ENCODE assay signal across 19 mouse cellular contexts in the genomic region with DNA sequence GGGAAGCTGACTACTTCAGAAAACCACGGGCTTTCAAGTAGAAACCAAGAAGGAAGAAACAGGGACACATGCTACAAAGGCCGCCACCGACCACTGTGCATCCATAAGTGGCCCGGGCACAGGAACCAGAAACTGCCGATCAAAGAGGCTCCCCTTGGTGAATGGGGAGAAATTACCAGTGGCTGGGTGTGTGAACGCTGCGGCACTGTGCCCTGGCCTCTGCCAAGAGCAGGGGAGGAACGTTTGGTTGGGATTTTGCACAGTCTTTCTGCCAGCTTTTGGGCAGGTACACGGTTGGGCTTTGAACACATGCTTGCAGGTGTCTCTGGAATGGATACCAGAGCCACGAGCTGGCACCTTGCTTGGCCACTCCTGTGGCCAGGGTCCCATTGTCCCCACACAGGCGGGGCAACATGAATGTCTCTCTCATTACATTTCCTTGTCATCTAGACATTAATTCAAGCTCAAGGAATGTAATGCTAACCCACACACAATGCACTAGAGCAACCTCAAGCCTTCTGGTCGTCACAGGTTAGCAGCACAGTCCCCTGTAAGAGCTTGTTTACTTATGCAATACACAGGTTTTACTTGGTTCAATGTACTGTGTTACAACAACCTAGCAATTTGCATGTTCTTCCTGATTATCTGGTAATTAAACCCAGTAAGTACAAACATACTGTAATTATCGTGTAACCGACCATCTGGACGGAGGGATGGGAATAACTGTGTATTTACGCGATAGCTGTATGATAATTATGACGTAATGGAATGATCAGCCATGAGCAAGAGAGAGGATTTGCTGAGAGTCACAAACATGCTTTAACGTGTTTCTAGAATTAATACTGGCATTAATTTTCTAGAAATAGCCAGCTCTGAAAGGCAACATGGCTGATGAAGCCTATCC.
DNase-seq lines count a peak whose midpoint lies in the region; ATAC-seq and TF ChIP-seq lines count a peak whose summit lies in the region.
"Had no signal": no experiment of that assay in that cellular context is flagged by ENCODE, and none has a peak within 500 bp of the region (broad histone marks: within the 10 kb centered on the region; RNA-seq: fewer than 3 reads in every experiment).

No protein-coding gene starts in this region.

- TF ChIP-seq CTCF in layer of hippocampus, adult 2 months (conservative IDR thresholded peaks at IDR 0.05): no peak
- TF ChIP-seq CTCF in E14TG2a.4 (conservative IDR thresholded peaks at IDR 0.05; ENCODE audit: low read length): no peak

- no peak overlapping the region for H3K4me2 ChIP-seq in forebrain, embryonic 12.5 days
- peak overlapping the region; percentile 0; the same call in 1 of the 2 replicates for H3K4me2 ChIP-seq in forebrain, embryonic 15.5 days (replicated peaks)

- DNase-seq in forebrain, embryonic 10.5 days (ENCODE audit: extremely low spot score, low spot score): no peak
- DNase-seq in layer of hippocampus, adult 2 months (ENCODE audit: low spot score in 2 of 2): no peak
- DNase-seq in layer of hippocampus, postnatal 10 days (ENCODE audit: low spot score in 2 of 2): no peak
- DNase-seq in thymus, postnatal 25 days: no peak
- DNase-seq in lung, postnatal 14 days: no peak
- DNase-seq: adrenal gland, postnatal 25 days; cerebellum, adult 8-10 months; heart, postnatal 4 days; kidney, adult 8-10 months; kidney, postnatal 4 days; lung, postnatal 10 days; thymus, adult 2 months had no signal

- ATAC-seq in forebrain, embryonic 12.5 days (ENCODE audit: low FRiP score): peak; percentile 44; the same call in 1 of the 2 replicates
- ATAC-seq in forebrain, embryonic 15.5 days (replicated peaks): peak; percentile 65
- ATAC-seq: activated CD4-positive, CD25-positive, alpha-beta regulatory T cell, adult 4 months; inflammation-experienced regulatory T-cells, adult 6 months; midbrain, embryonic 16.5 days had no signal

- H3K4me3 ChIP-seq in forebrain, embryonic 12.5 days (replicated peaks): no peak overlapping the region
- no peak overlapping the region for H3K4me3 ChIP-seq in forebrain, embryonic 10.5 days
- H3K4me3 ChIP-seq in layer of hippocampus, adult 2 months: peak overlapping the region; percentile 35; the same call in 1 of the 2 replicates
- peak overlapping the region; percentile 48 for H3K4me3 ChIP-seq in E14TG2a.4 (replicated peaks; ENCODE audit: low read length)
- H3K4me3 ChIP-seq in forebrain, embryonic 15.5 days: no peak overlapping the region
- H3K4me3 ChIP-seq: left cerebral cortex, adult 2 months had no signal

- 73% methylated on average over 19 of the region's 19 CpGs for WGBS in forebrain, embryonic 12.5 days
- 85% methylated on average over 19 of the region's 19 CpGs for WGBS in forebrain, embryonic 10.5 days
- 39% methylated on average over 19 of the region's 19 CpGs for WGBS in forebrain, embryonic 15.5 days

- 0 out of 2 replicates have a peak, but pooled peaks cover 3% of the 10 kb centered on the region for H3K27me3 ChIP-seq in forebrain, embryonic 12.5 days
- no peaks in the 10 kb centered on the region for H3K27me3 ChIP-seq in forebrain, embryonic 10.5 days (ENCODE audit: poor library complexity, severe bottlenecking)
- peaks cover 5% of the 10 kb centered on the region; the same call in 1 of the 2 replicates for H3K27me3 ChIP-seq in E14TG2a.4 (ENCODE audit: insufficient read depth, low read length)
- H3K27me3 ChIP-seq in forebrain, embryonic 15.5 days: no peaks in the 10 kb centered on the region

- H3K4me1 ChIP-seq in forebrain, embryonic 12.5 days: peaks cover 24% of the 10 kb centered on the region; the same call in 1 of the 2 replicates
- peaks cover 20% of the 10 kb centered on the region for H3K4me1 ChIP-seq in forebrain, embryonic 10.5 days
- H3K4me1 ChIP-seq in E14TG2a.4 (replicated peaks; ENCODE audit: low read depth, low read length): peaks cover 20% of the 10 kb centered on the region
- H3K4me1 ChIP-seq in forebrain, embryonic 15.5 days: peaks cover 41% of the 10 kb centered on the region

- no peaks in the 10 kb centered on the region for H3K36me3 ChIP-seq in forebrain, embryonic 12.5 days (replicated peaks)
- H3K36me3 ChIP-seq in forebrain, embryonic 10.5 days (replicated peaks): no peaks in the 10 kb centered on the region
- H3K36me3 ChIP-seq in E14TG2a.4 (ENCODE audit: insufficient read depth, low read length): no peaks in the 10 kb centered on the region
- no peaks in the 10 kb centered on the region for H3K36me3 ChIP-seq in forebrain, embryonic 15.5 days

- H3K9me3 ChIP-seq in forebrain, embryonic 12.5 days: no peaks in the 10 kb centered on the region
- no peaks in the 10 kb centered on the region for H3K9me3 ChIP-seq in forebrain, embryonic 10.5 days
- H3K9me3 ChIP-seq in E14TG2a.4 (ENCODE audit: low read length): peaks cover 10% of the 10 kb centered on the region
- no peaks in the 10 kb centered on the region for H3K9me3 ChIP-seq in forebrain, embryonic 15.5 days

- no peak overlapping the region for H3K9ac ChIP-seq in forebrain, embryonic 12.5 days
- H3K9ac ChIP-seq in forebrain, embryonic 15.5 days (replicated peaks): no peak overlapping the region

- H3K27ac ChIP-seq in forebrain, embryonic 12.5 days: no peak overlapping the region
- no peak overlapping the region for H3K27ac ChIP-seq in forebrain, embryonic 10.5 days
- H3K27ac ChIP-seq in layer of hippocampus, adult 2 months: no peak overlapping the region
- H3K27ac ChIP-seq in forebrain, embryonic 15.5 days (replicated peaks): peak overlapping the region; percentile 29; the same call in 1 of the 2 replicates
- H3K27ac ChIP-seq: left cerebral cortex, adult 2 months had no signal

Comparison
In these comparisons a context has a peak if more than half of its experiments do, and no peak if none do; other contexts are left out.
1. H3K4me3 ChIP-seq: peak in layer of hippocampus, adult 2 months (single experiment) and E14TG2a.4 (single experiment); none in forebrain, embryonic 12.5 days (single experiment), forebrain, embryonic 10.5 days (single experiment) and forebrain, embryonic 15.5 days (single experiment).